Mouse (Mus musculus) hindbrain, postnatal 0 days (tissue): Measurements from ENCODE around the gene Slc39a11. TPM values are rescaled to one million over a fixed set of nuclear protein-coding genes. Genes with fewer than 3 reads are reported as not detected.

Experiments used
- ATAC-seq: fragments of 200-750 bp; cut with Nextera tagmentation; 2 replicates; pipeline ENCODE4 v1.8.0; 2017; ENCODE audit warnings: mild to moderate bottlenecking, moderate TSS enrichment, moderate library complexity
- DNase-seq: peaks from one replicate; pipeline ENCODE4 v3.0.0-alpha.2; 2015; ENCODE audit warnings: low spot score
- H3K27ac ChIP-seq: fragments of 300-500 bp; sonication (generic); 2 replicates; pipeline ENCODE4 v1.5.1; 2014; ENCODE audit warnings: mild to moderate bottlenecking
- H3K27me3 ChIP-seq: fragments of 300-500 bp; sonication (generic); 2 replicates; pipeline ENCODE4 v1.6.1; 2014; ENCODE audit warnings: low read length, mixed read lengths; ENCODE audit not compliant: insufficient read depth
- H3K36me3 ChIP-seq: fragments of 300-500 bp; sonication (generic); 2 replicates; pipeline ENCODE4 v1.6.1; 2014; ENCODE audit warnings: low read length, mixed read lengths; ENCODE audit not compliant: insufficient read depth
- H3K4me1 ChIP-seq: fragments of 300-500 bp; sonication (generic); 2 replicates; pipeline ENCODE4 v1.6.1; 2014; ENCODE audit warnings: antibody characterized with exemption, low read length, mixed read lengths; ENCODE audit not compliant: insufficient read depth
- H3K4me2 ChIP-seq: fragments of 300-500 bp; sonication (generic); 2 replicates; pipeline ENCODE4 v1.6.1; 2014; ENCODE audit warnings: low read depth, mild to moderate bottlenecking, low read length, moderate library complexity, mixed read lengths
- H3K4me3 ChIP-seq: fragments of 300-500 bp; sonication (generic); 2 replicates; pipeline ENCODE4 v1.5.1; 2014; ENCODE audit warnings: low read length
- H3K9ac ChIP-seq: fragments of 300-500 bp; sonication (generic); replicated peaks from 2 replicates; pipeline ENCODE4 v1.6.1; 2014; ENCODE audit warnings: mild to moderate bottlenecking, low read length, moderate library complexity, mixed read lengths
- H3K9me3 ChIP-seq: fragments of 300-500 bp; sonication (generic); 2 replicates; pipeline ENCODE4 v1.6.1; 2016; ENCODE audit warnings: low read length, mixed read lengths
- CTCF ChIP-seq: IDR thresholded peaks from 2 replicates; pipeline ENCODE4 v1.5.1; 2016; ENCODE audit warnings: antibody characterized with exemption, control low read depth, low read depth
- WGBS: fragments of 180-500 bp; shearing (Covaris S2); extraction: QIAGEN DNeasy Blood & Tissue Kit; methylation state at CpG from one replicate; pipeline ENCODE4 v1.1.7; 2014; 5-methylcytosine and 5-hydroxymethylcytosine counted together
- polyA plus RNA-seq: library from polyadenylated mRNA; unstranded; fragments of >200 nt; fragmentation: Nextera tagmentation; extraction: Ambion mirVana; gene quantifications from 2 replicates; pipeline ENCODE4 v1.2.1, GENCODE M21; 2015
- total RNA-seq: library from RNA; depleted of rRNA; stranded (reverse); fragments of >200 nt; gene quantifications from 2 replicates; pipeline ENCODE4 v1.2.3, GENCODE M21; 2014

The Slc39a11 gene
- total and polyA plus RNA-seq, 2 experiments from 2014 or later: 35.6 to 63.3 TPM

GRCm38 (mm10) chr11:113668857-113669256 lies 19.0 kb upstream of the Slc39a11 start:
- Histone ChIP-seq H3K9ac (no peak overlapping the region), H3K9me3 (no peaks in the 10 kb centered on the region), H3K27ac (no peak overlapping the region), H3K4me1 (peaks cover 3% of the 10 kb centered on the region; the same call in 1 of the 2 replicates), H3K27me3 (no peaks in the 10 kb centered on the region), H3K36me3 (peaks cover 18% of the 10 kb centered on the region), H3K4me3 (no peak overlapping the region), H3K4me2 (no peak overlapping the region)
- ATAC-seq (no peak), DNase-seq (no peak)
- TF ChIP-seq CTCF: no peak
- 92% methylated on average over 5 of the region's 5 CpGs for WGBS

GRCm38 (mm10) chr11:113667704-113668103 lies 17.8 kb upstream of the Slc39a11 start:
- no peak for TF ChIP-seq CTCF
- no peak overlapping the region for H3K4me2 ChIP-seq
- DNase-seq: no peak
- H3K36me3 ChIP-seq: peaks cover 19% of the 10 kb centered on the region; the same call in 1 of the 2 replicates
- H3K4me1 ChIP-seq: peaks cover 3% of the 10 kb centered on the region; the same call in 1 of the 2 replicates
- WGBS: 91% methylated on average over 4 of the region's 4 CpGs
- no peak overlapping the region for H3K9ac ChIP-seq
- H3K4me3 ChIP-seq: no peak overlapping the region
- ATAC-seq: no peak
- no peaks in the 10 kb centered on the region for H3K27me3 ChIP-seq
- no peaks in the 10 kb centered on the region for H3K9me3 ChIP-seq
- H3K27ac ChIP-seq: no peak overlapping the region

GRCm38 (mm10) chr11:113667122-113667521 lies 17.2 kb upstream of the Slc39a11 start:
- Histone ChIP-seq H3K36me3 (peaks cover 19% of the 10 kb centered on the region; the same call in 1 of the 2 replicates), H3K4me2 (no peak overlapping the region), H3K27ac (no peak overlapping the region), H3K4me3 (no peak overlapping the region), H3K27me3 (no peaks in the 10 kb centered on the region), H3K4me1 (peaks cover 3% of the 10 kb centered on the region; the same call in 1 of the 2 replicates), H3K9me3 (no peaks in the 10 kb centered on the region), H3K9ac (no peak overlapping the region)
- no peak for TF ChIP-seq CTCF
- no peak for DNase-seq
- ATAC-seq: no peak
- 60% methylated on average over 2 of the region's 2 CpGs for WGBS

- no peak for TF ChIP-seq CTCF
- no peak overlapping the region for H3K27ac ChIP-seq
- DNase-seq: no peak
- no peak overlapping the region for H3K4me3 ChIP-seq
- 62% methylated on average over 10 of the region's 10 CpGs for WGBS
- ATAC-seq: no peak
- no peak overlapping the region for H3K9ac ChIP-seq
- peaks cover 3% of the 10 kb centered on the region; the same call in 1 of the 2 replicates for H3K4me1 ChIP-seq
- H3K27me3 ChIP-seq: no peaks in the 10 kb centered on the region
- H3K4me2 ChIP-seq: no peak overlapping the region
- H3K9me3 ChIP-seq: no peaks in the 10 kb centered on the region
- H3K36me3 ChIP-seq: peaks cover 23% of the 10 kb centered on the region; the same call in 1 of the 2 replicates
Observed at GRCm38 (mm10) chr11:113666648-113667047, 16.8 kb upstream of the Slc39a11 start.

- no peak for TF ChIP-seq CTCF
- H3K4me3 ChIP-seq: no peak overlapping the region
- 69% methylated on average over 6 of the region's 6 CpGs for WGBS
- no peaks in the 10 kb centered on the region for H3K9me3 ChIP-seq
- H3K36me3 ChIP-seq: peaks cover 28% of the 10 kb centered on the region; the same call in 1 of the 2 replicates
- H3K27me3 ChIP-seq: no peaks in the 10 kb centered on the region
- no peak overlapping the region for H3K4me2 ChIP-seq
- DNase-seq (no peak), ATAC-seq (no peak)
- no peak overlapping the region for H3K9ac ChIP-seq
- H3K27ac ChIP-seq: no peak overlapping the region
- H3K4me1 ChIP-seq: peaks cover 3% of the 10 kb centered on the region; the same call in 1 of the 2 replicates
Observed at GRCm38 (mm10) chr11:113666205-113666604, 16.3 kb upstream of the Slc39a11 start.

- ATAC-seq (no peak), DNase-seq (no peak)
- H3K4me3 ChIP-seq: no peak overlapping the region
- H3K9me3 ChIP-seq: no peaks in the 10 kb centered on the region
- H3K4me2 ChIP-seq: no peak overlapping the region
- H3K4me1 ChIP-seq: peaks cover 3% of the 10 kb centered on the region; the same call in 1 of the 2 replicates
- 56% methylated on average over 2 of the region's 2 CpGs for WGBS
- H3K27me3 ChIP-seq: no peaks in the 10 kb centered on the region
- no peak overlapping the region for H3K9ac ChIP-seq
- H3K36me3 ChIP-seq: peaks cover 31% of the 10 kb centered on the region
- H3K27ac ChIP-seq: no peak overlapping the region
- TF ChIP-seq CTCF: no peak
Observed at GRCm38 (mm10) chr11:113664279-113664678, 14.4 kb upstream of the Slc39a11 start.

- Histone ChIP-seq H3K4me3 (no peak overlapping the region), H3K4me1 (peaks cover 10% of the 10 kb centered on the region), H3K9ac (no peak overlapping the region), H3K27ac (no peak overlapping the region), H3K9me3 (no peaks in the 10 kb centered on the region), H3K4me2 (no peak overlapping the region), H3K27me3 (no peaks in the 10 kb centered on the region), H3K36me3 (peaks cover 47% of the 10 kb centered on the region)
- 92% methylated on average over 18 of the region's 18 CpGs for WGBS
- ATAC-seq (no peak), DNase-seq (no peak)
- TF ChIP-seq CTCF: no peak
Observed at GRCm38 (mm10) chr11:113661835-113662351, 12.0 kb upstream of the Slc39a11 start.
